Mouse (Mus musculus) spleen, postnatal 36 days (tissue): ENCODE measurements around the gene Pxt1.

Experiments used
- DNase-seq, 2 experiments: peaks; one replicate each; pipeline ENCODE4 v3.0.0; 2022; ENCODE audit warnings: low spot score in 2 of 2, mixed read lengths in 1 of 2

The Pxt1 gene

DNA sequence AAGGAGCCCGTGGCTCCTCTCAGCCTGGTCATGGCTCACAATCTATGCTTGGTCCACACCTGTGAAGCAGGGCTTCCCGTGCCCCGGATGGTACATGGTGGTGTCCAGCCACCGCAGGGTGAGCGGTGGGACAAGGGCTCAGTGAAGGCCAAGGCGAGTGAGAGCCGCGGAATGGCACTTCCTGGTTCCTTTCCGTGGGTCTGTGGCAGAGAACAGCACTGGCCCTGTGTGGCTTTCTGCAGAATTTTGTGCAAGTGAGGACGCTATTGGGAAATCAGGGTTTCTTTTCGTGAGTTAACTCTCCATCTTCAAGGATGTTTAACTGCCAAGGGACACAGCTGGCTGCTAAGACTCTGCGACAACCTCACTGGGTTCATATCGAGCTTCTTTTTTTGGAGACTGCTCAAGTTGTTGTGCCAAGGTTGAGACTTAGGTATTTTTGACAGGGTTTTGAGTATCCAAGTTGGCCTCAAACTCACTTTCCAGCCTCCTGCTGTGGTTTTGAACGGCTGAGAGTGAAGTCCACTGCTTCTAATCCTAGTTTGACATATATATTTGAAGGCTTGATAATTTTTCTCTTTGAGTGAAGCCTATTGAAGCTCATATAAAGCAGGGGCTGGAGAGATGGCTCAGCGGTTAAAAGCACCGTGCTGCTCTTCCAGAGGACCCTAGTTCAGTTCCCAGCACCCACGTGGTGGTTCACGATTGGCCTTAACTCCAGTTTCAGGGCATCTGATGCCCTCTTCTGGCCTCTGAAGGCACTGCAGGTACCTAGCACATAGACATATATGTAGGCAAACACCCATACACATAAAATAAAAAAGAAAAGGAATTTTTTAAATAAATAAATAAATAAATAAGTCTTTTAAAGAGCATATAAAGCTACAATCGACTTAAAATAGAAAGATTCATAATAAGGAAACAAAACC is 3.6 kb upstream of the Pxt1 start:
- DNase-seq: no peak

DNA sequence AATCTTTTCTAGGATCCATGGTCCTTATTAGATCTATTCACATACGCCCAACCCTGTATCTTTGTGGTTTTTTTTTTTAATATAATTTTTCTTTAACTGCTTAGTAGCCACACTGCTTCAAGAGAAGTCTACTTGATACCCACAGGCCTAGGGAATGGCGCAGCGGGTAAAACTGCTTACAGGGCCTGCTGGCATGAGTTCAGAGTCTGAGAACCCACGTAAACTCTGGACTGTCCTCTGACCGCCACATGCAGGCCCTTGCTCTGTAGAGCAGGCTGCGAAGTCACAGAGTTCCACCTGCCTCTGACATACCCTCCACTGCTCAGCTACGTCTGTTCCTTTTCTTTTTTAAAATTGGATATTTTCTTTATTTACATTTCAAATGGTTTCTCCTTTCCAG is 841 bp upstream of the Pxt1 start:
- DNase-seq: no peak

GRCm38 (mm10) chr17:28942101-28942500 is 1.5 kb downstream of the Pxt1 start:
- peak; percentile 57 to 67 for DNase-seq

DNA sequence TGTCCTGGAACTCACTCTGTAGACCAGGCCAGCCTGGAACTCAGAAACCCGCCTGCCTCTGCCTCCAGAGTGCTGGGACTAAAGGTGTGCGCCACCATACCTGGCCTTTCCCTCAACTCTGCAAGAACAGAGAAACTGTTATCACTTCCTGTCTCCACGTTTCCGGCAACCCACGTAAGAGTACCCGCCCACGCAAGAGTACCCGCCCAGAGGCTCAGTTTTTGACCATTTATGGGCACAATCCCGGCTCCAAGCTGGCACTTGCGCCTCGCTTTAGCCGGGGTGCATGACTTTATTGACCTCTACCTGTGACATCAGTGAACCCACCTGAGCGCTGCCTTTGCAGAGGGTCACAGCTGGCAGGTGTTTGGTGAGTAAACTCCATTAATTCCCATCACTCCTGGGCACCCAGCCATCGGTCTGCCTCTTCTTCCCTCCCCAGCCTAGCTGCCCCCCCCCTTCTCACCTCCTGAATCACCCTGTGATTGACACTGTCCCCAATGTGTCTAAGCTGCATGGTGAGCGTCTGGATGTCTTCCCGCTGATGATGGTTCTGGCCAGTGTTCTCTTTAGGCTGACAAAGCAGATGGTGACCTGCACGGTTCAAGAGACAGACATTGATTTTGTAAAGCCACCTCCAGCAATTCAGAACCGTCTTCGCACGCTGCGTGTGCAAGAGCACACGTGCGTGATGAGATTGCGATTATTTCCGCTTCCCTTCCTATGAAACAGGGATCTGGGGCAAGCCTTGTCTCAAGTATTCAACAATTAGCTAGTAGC is 2.7 kb downstream of the Pxt1 start:
- DNase-seq: no peak

DNA sequence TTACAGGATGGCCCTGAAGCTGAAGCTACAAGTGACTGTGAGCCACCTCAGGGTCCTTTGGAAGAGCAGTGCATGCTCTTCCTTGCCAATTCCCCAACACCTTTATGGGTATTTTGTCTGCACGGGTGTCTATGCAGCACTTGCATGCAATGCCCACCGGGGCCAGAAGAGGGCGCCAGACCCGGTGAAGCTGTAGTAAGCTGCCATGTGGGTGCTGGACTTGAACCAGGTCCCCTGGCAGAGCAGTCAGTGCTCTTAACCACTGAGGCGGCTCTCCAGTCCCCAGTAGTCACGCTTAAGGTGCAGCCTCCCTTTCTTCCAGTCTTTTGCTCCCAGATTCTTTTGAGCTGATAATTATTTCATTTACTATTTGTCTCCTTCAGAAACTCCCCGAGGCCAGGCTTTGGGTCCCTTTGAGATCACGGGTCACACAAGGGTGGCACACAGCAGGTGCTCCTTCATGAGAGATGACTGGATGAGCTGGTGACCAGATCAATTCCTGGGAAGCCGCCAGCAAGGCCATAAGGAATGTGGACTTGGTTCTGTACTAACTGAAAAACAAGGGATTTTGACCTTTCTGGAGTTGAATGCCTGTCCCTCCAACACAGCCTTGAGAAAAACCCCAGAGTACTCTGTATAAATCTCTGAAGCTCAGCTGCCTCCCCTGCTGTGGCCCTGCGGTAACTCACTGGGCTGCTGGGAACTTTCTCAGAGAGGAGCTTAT is 6.9 kb downstream of the Pxt1 start:
- peak; percentile 45 to 53 for DNase-seq

GRCm38 (mm10) chr17:28936133-28936532 is 7.5 kb downstream of the Pxt1 start:
- DNase-seq: peak in 1 of 2 experiments; percentile 49

- no peak for DNase-seq
These were observed 9.3 kb downstream of the Pxt1 start for GRCm38 (mm10) chr17:28934120-28934916.

DNA sequence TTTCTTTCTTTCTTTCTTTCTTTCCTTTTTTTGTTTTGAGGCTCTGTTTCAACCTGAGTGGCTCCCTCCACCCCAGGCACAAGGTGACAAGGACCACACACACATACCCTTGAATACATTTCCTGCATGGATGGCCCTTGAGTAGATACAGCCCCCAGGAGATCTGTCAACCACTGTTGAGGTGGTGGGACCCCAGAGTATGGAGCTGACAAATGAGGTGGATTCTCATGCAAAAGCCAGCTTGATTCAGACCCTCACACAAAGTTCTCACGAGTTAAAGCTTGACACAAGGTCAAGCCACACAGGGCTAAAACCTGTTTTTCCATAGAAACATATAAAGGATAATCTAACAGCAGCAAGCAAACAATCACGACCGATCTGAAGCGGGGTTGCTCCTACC is 11.4 kb downstream of the Pxt1 start:
- DNase-seq: no peak

GRCm38 (mm10) chr17:28931436-28932211 is 12.0 kb downstream of the Pxt1 start:
- DNase-seq: no peak

- peak; percentile 50 to 73 for DNase-seq
These were observed 13.1 kb downstream of the Pxt1 start for GRCm38 (mm10) chr17:28930392-28931074.

- DNase-seq: no peak
These were observed 14.3 kb downstream of the Pxt1 start for GRCm38 (mm10) chr17:28929369-28929768.

DNA sequence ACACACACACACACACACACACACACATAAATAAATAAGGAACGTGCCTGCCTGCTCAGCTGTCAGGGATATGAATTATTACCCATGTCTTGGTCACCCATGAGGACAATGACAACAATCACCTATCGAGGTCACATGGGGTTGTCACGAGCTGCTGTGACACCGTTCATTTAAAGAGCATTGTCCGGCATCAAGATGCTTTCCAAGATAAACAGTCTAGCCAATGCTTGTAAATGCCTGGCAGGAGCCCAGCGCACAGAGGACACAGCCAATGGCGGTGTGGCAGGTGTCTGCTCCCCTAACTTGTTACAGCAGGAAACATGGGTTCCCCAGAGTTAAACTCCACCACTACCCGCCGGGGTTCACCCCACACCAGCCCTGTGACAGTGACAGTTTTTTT is 15.6 kb downstream of the Pxt1 start:
- no peak for DNase-seq

DNA sequence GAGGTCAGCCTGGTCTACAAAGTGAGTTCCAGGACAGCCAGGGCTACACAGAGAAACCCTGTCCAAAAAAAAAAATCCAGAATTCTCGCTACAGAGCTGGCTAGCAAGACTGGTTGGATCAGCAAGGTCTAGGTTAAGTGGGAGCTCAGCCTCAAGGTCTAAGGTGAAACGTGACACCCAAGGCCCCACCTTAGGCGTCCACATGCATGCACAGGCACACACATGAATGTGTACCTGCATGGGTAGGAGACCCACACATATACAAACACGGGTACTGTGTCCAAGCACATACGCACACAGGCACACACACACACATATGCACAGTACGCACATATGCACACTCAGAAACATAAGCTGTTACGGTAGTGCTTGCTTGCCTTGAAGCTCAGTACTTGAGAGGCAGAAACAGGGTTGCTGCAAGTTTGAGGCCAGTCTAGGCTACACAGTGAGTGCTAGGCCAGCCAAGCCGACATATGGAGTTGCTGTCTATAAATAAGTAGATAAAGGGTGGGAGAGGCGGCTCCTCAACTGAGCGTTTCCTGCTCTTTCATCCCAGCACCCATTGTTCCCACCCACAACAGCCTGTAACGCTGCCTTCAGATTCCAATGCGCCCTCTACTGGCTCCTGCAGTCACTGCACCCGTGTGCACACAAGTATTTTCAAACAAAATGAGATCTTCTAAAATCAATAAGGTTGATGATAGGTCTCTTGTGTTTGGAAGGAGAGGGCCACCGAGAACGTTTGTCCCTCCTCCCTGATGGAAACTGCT is 16.6 kb downstream of the Pxt1 start:
- DNase-seq: no peak

GRCm38 (mm10) chr17:28926380-28926779 is 17.3 kb downstream of the Pxt1 start:
- DNase-seq: peak; percentile 55 to 70

DNA sequence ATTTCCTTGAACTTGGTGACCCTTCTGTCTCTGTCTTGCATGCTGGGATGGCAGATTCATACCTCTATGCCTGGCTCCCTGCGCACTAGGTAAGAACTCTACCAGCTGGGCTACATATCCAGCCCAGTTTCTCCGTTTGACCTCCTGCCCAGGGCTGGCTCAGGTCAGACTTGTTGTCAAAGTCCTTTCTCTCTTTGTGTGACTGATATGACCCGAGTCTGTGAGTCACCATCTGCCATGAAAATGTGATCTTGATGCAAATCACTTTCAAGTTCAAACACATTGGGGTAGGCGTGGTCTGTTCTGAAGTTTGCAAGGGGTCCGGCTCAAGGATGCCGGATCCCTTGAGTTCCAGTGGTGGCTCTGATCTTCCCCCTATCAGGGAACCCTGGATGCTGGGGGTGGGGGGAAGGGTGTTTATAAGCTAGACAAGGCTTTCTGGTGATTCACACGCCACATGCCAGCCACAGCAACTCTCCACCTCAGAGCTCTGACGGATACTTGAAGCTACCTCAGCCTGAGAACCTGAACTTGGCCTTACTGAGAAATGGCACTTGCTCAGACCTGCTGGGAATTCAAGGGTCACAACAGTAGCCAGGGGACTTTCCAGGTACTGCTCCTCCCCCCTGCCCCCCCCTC is 18.6 kb downstream of the Pxt1 start:
- no peak for DNase-seq

GRCm38 (mm10) chr17:28922096-28922495 is 21.5 kb downstream of the Pxt1 start:
- no peak for DNase-seq

DNA sequence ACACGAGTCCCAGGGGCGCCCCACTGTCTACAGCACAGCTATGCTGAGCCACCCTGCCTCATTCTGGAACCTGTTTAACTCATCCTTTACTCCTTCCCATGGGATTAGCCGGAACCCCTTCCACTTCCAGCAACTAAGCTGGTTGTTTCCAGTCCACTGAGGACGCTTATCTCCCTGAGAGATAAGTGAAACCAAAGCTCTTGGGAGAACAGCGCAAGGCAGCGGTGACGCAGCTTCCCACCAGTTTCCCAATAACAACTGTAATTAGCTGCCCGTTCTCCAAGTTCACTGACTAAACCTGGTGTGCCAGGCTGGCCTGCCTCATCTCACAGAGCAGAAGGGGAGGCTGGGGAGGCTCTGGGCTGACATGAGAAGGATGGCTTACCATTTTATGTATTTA is 22.6 kb downstream of the Pxt1 start:
- DNase-seq: no peak

DNA sequence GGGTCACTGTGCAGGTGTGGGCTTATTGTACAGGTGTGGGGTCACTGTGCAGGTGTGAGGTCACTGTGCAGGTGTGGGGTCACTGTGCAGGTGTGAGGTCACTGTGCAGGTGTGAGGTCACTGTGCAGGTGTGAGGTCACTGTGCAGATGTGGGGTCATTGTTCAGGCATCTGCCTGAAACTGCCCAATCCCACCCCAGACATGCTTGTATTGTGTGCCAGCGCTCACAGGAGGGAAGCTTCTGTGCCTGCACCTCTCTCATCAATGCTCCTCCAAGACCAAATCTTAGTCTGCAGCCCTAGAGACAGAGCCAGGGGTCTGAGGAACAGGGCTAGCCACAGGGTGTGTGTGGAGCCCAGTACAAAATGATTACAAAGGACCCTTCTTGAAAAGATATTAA is 27.1 kb downstream of the Pxt1 start:
- DNase-seq: no peak
